Mouse (Mus musculus) bone marrow macrophage, adult 2 months (primary cell): ENCODE results near the gene Unc13c.

Source experiments
- CTCF ChIP-seq: IDR thresholded peaks from 2 replicates; pipeline ENCODE4 v1.5.1; 2012; ENCODE audit warnings: low read depth, mild to moderate bottlenecking, low read length, moderate library complexity
- POLR2A ChIP-seq: IDR thresholded peaks from 2 replicates; pipeline ENCODE4 v1.6.1; 2012; ENCODE audit warnings: mild to moderate bottlenecking, low read depth, low read length, borderline replicate concordance

- TF ChIP-seq CTCF (no peak), POLR2A (no peak)
Observed at GRCm38 (mm10) chr9:73751344-73751743, 217.4 kb downstream of the Unc13c start.
